Mouse (Mus musculus): ENCODE data around the gene Mapk12. TPM values are rescaled to one million over a fixed set of nuclear protein-coding genes. Genes with fewer than 3 reads are reported as not detected.

Mapk12 gene
- polyA plus RNA-seq, 1 experiment = 12.8 TPM

DNA sequence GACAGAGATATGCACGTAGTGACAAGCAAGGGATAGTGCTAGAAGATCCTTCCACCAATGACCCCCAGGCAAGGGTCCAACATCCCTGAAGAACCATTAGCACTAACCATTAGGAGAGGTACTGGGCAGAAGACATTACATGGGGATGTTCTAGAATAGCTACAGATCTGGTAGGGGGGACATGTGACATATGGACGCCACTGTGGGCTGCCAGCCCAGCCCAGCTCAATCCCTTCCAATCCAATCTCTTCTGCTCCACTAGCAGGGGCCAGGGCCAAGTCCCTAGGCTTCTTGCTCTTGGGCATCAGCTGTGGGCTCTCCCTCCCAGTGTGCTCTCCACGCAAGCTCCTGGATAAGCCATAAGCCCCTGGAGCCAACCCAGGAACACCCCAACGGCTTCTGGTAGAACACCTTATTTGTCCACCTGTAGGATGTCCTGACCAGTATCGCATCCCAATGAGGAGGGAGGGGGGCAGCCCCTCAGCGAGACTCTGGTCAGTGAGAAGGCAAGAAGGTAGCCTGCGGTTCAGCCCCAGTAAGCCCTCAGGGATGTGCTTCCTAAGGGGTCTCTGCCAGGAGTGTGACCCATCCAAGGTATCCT, 37.9 kb upstream of the Mapk12 start:
- DNase-seq (ENCODE audit: low read depth) = no peak
- TF ChIP-seq POLR2A (IDR thresholded peaks at IDR 0.05; ENCODE audit: borderline replicate concordance, extremely low read depth, insufficient read depth, insufficient read length, poor library complexity, severe bottlenecking) (no peak), CTCF (IDR thresholded peaks at IDR 0.05; ENCODE audit: borderline replicate concordance, extremely low read depth, insufficient read depth, insufficient read length) (no peak)

GRCm38 (mm10) chr15:89177576-89178259, 37.2 kb upstream of the Mapk12 start:
- TF ChIP-seq POLR2A (IDR thresholded peaks at IDR 0.05; ENCODE audit: borderline replicate concordance, extremely low read depth, insufficient read depth, insufficient read length, poor library complexity, severe bottlenecking) = no peak
- TF ChIP-seq CTCF (IDR thresholded peaks at IDR 0.05; ENCODE audit: borderline replicate concordance, extremely low read depth, insufficient read depth, insufficient read length) = no peak
- no peak for DNase-seq (ENCODE audit: low read depth)

GRCm38 (mm10) chr15:89177121-89177520, 36.6 kb upstream of the Mapk12 start:
- TF ChIP-seq CTCF (IDR thresholded peaks at IDR 0.05; ENCODE audit: borderline replicate concordance, extremely low read depth, insufficient read depth, insufficient read length) (no peak), POLR2A (IDR thresholded peaks at IDR 0.05; ENCODE audit: borderline replicate concordance, extremely low read depth, insufficient read depth, insufficient read length, poor library complexity, severe bottlenecking) (no peak)
- peak; percentile 77 for DNase-seq (ENCODE audit: low read depth)

GRCm38 (mm10) chr15:89175411-89176155, 35.1 kb upstream of the Mapk12 start:
- TF ChIP-seq POLR2A (IDR thresholded peaks at IDR 0.05; ENCODE audit: borderline replicate concordance, extremely low read depth, insufficient read depth, insufficient read length, poor library complexity, severe bottlenecking) = no peak
- no peak for TF ChIP-seq CTCF (IDR thresholded peaks at IDR 0.05; ENCODE audit: borderline replicate concordance, extremely low read depth, insufficient read depth, insufficient read length)
- DNase-seq (ENCODE audit: low read depth) = no peak

DNA sequence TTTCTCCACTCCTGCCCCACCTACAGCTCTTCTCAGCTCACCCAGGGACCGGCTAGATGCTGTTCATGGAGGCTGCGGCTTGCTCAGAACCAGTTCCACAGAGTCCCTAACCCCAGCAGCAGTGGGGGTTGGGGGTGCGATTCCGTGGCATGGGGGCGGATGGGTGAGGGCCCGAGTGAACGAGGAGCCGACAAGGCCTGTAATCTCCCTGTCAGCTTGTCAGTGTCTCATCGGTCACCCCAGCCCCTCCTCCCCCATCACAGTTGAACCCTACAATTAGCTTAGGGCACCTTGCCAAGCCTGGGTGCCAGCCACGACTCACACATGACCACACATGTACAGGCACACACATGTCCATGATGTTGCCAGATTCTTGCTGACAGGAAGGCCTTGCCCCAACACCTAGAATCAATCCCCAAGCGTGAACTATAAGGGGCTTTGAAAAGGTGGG, 34.4 kb upstream of the Mapk12 start:
- TF ChIP-seq CTCF (IDR thresholded peaks at IDR 0.05; ENCODE audit: borderline replicate concordance, extremely low read depth, insufficient read depth, insufficient read length) (no peak), POLR2A (IDR thresholded peaks at IDR 0.05; ENCODE audit: borderline replicate concordance, extremely low read depth, insufficient read depth, insufficient read length, poor library complexity, severe bottlenecking) (no peak)
- DNase-seq (ENCODE audit: low read depth) = peak; percentile 67

DNA sequence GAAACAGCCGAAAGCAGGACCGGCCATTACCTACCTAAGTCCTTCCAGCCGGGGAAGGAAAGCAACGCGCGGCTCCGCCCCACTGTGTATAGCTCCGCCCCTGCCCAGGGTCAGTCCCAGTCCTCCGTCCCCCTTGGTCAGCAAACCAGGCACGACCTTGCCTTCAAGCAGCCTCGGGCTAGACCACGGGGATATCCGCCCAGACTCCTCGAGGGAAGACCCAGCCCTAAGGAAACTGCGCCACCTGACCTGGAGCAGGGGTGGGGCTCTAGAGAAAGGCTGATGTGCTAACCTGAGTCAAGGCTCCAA, 33.4 kb upstream of the Mapk12 start:
- no peak for TF ChIP-seq POLR2A (IDR thresholded peaks at IDR 0.05; ENCODE audit: borderline replicate concordance, extremely low read depth, insufficient read depth, insufficient read length, poor library complexity, severe bottlenecking)
- TF ChIP-seq CTCF (IDR thresholded peaks at IDR 0.05; ENCODE audit: borderline replicate concordance, extremely low read depth, insufficient read depth, insufficient read length) = no peak
- no peak for DNase-seq (ENCODE audit: low read depth)

DNA sequence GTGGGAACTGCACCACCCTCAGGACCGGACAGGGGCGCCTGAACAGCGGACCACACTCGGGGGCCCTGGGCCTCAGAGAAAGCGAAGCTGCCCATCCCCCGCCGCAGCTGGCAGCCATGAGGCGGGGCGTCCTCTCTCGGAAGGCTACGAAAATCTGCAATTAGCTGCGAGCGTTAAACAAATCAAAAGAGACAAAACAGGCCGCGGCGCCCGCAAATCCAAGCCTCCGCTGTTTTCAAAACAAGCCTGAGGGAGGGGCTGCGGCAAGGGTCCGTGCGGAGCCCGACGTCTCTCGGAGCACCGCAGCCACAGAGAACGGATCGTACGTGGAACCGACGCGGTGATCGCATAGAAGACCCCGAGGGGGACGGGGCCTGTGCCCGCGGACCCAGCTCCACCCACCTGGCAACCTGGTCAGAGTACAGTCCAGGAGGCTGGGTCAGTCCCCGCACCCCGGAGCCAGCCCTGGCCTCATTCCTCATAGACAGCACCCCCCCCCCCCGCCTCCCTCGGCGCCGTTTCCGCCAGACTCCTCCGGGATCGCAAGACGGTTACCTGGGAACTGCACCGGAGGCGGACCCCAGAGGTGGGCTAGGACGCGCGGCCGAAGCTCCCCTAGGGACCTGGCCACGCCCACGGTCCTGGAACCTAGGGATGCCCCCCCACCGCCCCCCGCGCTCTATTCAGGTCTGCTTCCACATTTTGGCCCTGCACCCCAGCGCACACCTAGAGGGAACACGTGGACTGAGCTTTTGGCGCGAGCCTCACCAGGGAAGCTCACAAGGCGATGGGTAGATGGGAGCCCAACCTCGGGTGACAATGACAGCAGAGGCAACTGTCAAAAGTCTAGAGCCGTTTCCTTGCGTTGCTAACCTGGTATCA, 32.8 kb upstream of the Mapk12 start:
- peak; percentile 91 for DNase-seq (ENCODE audit: low read depth)
- TF ChIP-seq CTCF (IDR thresholded peaks at IDR 0.05; ENCODE audit: borderline replicate concordance, extremely low read depth, insufficient read depth, insufficient read length) (0 out of 2 replicates have a peak, but pooled peaks have one; percentile 6), POLR2A (IDR thresholded peaks at IDR 0.05; ENCODE audit: borderline replicate concordance, extremely low read depth, insufficient read depth, insufficient read length, poor library complexity, severe bottlenecking) (no peak)

- TF ChIP-seq CTCF (IDR thresholded peaks at IDR 0.05; ENCODE audit: borderline replicate concordance, extremely low read depth, insufficient read depth, insufficient read length) = no peak
- no peak for TF ChIP-seq POLR2A (IDR thresholded peaks at IDR 0.05; ENCODE audit: borderline replicate concordance, extremely low read depth, insufficient read depth, insufficient read length, poor library complexity, severe bottlenecking)
- no peak for DNase-seq (ENCODE audit: low read depth)
These were observed 31.9 kb upstream of the Mapk12 start for GRCm38 (mm10) chr15:89172276-89172935.

GRCm38 (mm10) chr15:89171526-89172051, 31.1 kb upstream of the Mapk12 start:
- DNase-seq (ENCODE audit: low read depth) = no peak
- TF ChIP-seq POLR2A (IDR thresholded peaks at IDR 0.05; ENCODE audit: borderline replicate concordance, extremely low read depth, insufficient read depth, insufficient read length, poor library complexity, severe bottlenecking) (no peak), CTCF (IDR thresholded peaks at IDR 0.05; ENCODE audit: borderline replicate concordance, extremely low read depth, insufficient read depth, insufficient read length) (no peak)

GRCm38 (mm10) chr15:89170102-89170501, 29.6 kb upstream of the Mapk12 start:
- TF ChIP-seq CTCF (IDR thresholded peaks at IDR 0.05; ENCODE audit: borderline replicate concordance, extremely low read depth, insufficient read depth, insufficient read length) (no peak), POLR2A (IDR thresholded peaks at IDR 0.05; ENCODE audit: borderline replicate concordance, extremely low read depth, insufficient read depth, insufficient read length, poor library complexity, severe bottlenecking) (no peak)
- no peak for DNase-seq (ENCODE audit: low read depth)

Data from brain, embryonic 14.5 days (tissue).